Mouse (Mus musculus) neural tube, postnatal 0 days (tissue): ENCODE measurements around the gene Maea. TPM values are rescaled to one million over a fixed set of nuclear protein-coding genes. Genes with fewer than 3 reads are reported as not detected.

ENCODE experiments used
- polyA plus RNA-seq: library from polyadenylated mRNA; unstranded; fragments of >200 nt; fragmentation: Nextera tagmentation; extraction: Ambion mirVana; gene quantifications from 2 replicates; pipeline ENCODE4 v1.2.1, GENCODE M21; 2015

Maea gene
- 112 and 114 TPM in 2 replicates for polyA plus RNA-seq

DNA sequence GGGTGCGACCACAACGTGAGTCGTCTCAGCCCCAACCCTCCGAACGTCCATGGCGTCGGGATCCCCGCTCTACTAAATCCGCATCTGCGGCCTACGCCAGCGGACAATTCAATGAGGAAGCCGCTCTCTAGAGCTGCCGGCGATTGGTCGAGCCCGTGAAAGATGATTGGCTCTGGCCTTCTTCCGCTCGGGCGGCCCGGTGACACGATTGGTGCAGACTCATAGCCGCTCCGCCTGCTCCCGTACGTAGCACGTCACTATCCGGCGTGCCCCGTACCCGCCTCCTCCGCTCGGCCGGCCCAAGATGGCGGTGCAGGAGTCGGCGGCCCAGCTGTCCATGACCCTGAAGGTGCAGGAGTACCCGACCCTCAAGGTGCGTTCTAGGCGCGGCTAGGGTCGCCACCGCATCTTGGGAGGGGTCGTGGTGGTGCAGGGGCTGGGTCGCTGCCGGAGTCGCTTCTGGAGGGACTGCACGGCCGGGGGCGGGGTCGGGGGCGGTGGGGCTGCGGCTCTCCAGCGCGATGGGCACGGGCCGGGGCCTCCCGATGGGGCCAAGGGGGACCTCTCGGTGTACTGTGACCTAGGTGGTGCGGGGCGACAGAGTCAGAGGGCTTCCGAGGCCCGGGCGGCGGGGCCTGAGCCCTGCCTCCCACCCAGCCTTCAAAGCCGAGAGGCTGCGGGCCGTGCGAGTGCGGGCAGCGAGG is at the start of gene Maea:
Maea (plus strand) TSS at position 237 of the 704 bp plus-strand sequence.

DNA sequence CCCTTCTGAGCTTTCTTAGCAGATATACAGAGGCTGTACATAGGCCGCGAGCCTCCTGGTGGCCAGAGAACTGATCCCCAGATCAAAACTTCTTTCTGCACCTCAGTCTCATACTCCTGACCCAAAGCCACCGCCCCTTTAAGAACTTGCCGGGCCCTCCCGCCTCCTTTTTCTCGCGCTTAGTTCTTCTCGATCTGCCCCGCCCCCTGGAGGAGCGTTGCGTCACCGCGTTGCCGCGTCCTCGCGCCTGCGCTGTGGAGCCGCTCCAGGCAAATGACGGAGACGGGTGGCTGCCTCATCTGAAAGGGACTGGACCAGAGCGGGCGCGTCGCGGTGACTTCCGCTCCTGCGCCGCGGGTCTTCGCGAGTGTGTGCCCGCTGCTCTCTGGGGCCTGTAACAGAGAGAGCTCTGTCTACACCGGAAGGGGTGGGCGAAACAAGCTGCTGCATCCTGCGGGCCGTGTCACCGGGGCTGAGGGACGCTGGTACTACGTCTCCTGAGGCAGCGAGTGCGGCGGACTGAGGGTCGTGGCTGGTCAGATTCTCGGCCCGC is 43.1 kb downstream of the Maea start, which contains the start of gene Uvssa:
Uvssa (plus strand) TSS at position 248 of the 553 bp plus-strand sequence.

Other genes starting within 250 kb of the Maea start
- 0.15 and 0.23 TPM in 2 replicates for gene Slc5a1, start 231.3 kb upstream of the Maea start, polyA plus RNA-seq
- gene Spon2, start 117.1 kb upstream of the Maea start, polyA plus RNA-seq, result 3.3 and 4.7 TPM in 2 replicates
- gene Ctbp1, start 60.5 kb upstream of the Maea start, polyA plus RNA-seq, result 346 and 373 TPM in 2 replicates
- gene Uvssa, start 43.0 kb downstream of the Maea start, polyA plus RNA-seq, result 6.5 and 7.9 TPM in 2 replicates
- 0.45 and 0.67 TPM in 2 replicates for gene Nkx1-1, start 98.5 kb downstream of the Maea start, polyA plus RNA-seq